Mouse (Mus musculus) cerebellum, adult 18-20 months (tissue): ENCODE data around the gene Mpp4.

ENCODE experiments used
- DNase-seq, 2 experiments: peaks; one replicate each; pipeline ENCODE4 v3.0.0; 2021

The Mpp4 gene

GRCm38 (mm10) chr1:59163030-59163461, at the start of gene Mpp4:
Mpp4 (minus strand) TSS chr1:59163389.
- peak; percentile 54 to 61 for DNase-seq

- DNase-seq = no peak
Measured at GRCm38 (mm10) chr1:59212951-59213350, 49.8 kb upstream of the Mpp4 start.

GRCm38 (mm10) chr1:59212076-59212779, 49.0 kb upstream of the Mpp4 start:
- no peak for DNase-seq

- DNase-seq = no peak
Measured at GRCm38 (mm10) chr1:59211651-59212050, 48.5 kb upstream of the Mpp4 start.

DNA sequence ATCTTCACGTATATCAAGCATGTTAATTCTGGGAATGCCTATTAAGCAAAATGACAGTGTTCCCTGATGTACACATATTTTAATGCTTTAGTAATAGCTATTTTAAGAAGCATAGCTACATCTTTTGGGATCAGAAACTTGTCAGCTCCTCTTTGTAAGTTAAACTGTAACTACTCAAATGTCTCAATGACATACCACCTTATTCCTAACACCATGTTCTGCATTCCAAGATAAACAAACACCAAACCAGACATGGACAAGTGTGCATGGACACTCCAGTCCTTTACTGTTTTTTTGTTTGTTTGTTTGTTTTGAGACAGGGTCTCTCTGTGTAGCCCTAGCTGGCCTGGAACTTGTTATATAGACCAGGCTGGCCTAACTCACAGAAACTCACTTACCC, 45.1 kb upstream of the Mpp4 start:
- DNase-seq = no peak

GRCm38 (mm10) chr1:59204489-59204888, 41.3 kb upstream of the Mpp4 start:
- no peak for DNase-seq

DNA sequence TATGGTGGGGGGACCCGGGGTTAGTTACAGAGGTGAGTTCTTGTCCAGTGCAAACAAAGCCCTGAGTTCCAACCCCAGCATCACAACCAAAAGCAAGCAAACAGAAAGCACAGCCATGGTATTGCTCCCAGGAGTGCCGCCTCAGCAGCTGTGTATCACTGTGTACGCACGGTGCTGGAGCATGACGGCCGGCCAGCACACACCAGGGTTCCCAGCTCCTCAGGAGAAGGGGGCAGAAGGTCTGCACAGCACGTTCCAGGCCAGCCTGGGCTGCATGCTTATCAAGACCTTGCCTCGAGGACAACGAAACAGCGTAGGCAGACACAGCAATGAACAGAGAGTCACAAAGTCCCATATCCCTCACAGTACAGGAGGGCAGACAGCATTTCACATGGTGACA, 39.2 kb upstream of the Mpp4 start:
- peak; percentile 26 to 43 for DNase-seq

DNA sequence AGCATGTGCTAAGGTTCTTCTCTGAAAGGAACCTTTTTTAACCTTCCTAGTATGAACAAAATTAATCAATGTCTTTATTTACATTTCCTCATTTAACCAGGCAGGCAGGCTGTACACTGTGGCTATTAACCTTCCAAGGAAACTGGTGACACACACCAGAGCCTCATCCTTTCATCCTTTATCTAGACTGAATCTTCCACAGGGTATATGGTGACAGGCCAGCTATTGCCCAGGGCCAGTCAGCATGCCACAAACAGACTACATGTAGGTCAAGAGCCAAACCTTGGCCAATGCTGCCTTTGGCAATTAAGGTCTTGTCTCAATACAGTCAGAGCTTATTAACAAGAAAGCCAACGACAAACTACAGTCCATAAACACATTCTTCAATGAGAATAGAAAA, 38.4 kb upstream of the Mpp4 start:
- peak in 1 of 2 experiments; percentile 50 for DNase-seq

DNA sequence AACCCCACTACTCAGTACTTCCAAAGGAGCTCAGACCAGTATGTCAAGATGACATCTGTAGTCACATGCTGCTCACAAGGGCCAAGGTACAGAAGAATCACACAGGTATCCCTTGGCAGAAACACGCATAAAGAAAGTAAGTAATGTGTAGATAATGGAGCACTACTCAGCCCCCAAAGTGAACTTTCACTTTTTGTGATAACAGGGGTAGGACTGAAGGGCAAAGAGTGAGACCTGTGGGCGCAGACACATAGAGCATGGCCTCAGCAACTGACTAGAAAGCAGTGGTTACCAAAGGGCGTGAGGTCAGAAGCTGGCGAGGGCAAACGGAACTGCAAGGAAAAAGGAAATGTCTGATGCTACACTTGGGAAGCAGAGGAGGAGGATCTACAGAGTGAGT, 37.8 kb upstream of the Mpp4 start:
- DNase-seq = no peak

DNA sequence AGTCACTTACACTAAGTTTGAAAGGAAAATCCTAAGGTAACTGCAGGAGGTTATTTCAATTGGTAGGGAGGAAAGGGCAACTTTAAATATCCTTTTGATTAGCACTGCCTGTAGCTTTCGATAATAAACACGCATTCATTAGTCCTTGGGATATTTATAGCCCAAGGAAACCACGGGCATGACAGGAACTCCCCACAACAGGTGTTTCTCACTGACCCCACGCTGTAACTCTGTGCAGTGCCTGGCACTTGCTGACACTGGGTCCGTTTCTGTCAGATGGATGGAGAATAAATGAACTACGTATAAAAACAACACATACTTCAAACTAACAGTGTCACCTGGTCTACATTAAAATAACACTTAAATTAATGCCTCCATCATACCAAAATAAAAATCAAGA, 31.8 kb upstream of the Mpp4 start:
- DNase-seq = no peak

DNA sequence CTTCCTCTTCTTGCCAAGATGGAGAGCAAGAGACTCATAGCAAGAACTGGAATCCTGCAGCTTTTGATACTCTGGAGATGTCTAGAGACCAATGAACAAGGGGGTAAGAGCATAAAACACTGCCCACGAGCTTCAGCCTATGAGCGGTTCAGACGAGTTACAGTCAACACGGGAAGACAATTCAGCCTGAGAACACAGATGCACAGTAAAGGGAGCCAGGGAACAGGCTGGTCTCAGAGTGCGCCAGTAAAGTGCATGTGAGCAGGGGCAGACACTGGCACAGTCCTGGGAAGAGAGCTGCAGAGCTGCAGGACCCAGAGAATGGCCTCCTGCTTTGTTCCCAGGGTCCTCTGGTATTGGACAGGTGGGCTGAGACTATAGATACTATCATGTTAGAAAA, 24.6 kb upstream of the Mpp4 start:
- peak; percentile 43 to 49 for DNase-seq

GRCm38 (mm10) chr1:59186317-59186716, 23.1 kb upstream of the Mpp4 start:
- DNase-seq = peak in 1 of 2 experiments; percentile 3

- DNase-seq = peak in 1 of 2 experiments; percentile 7
Measured at GRCm38 (mm10) chr1:59185410-59185809, 22.2 kb upstream of the Mpp4 start.

DNA sequence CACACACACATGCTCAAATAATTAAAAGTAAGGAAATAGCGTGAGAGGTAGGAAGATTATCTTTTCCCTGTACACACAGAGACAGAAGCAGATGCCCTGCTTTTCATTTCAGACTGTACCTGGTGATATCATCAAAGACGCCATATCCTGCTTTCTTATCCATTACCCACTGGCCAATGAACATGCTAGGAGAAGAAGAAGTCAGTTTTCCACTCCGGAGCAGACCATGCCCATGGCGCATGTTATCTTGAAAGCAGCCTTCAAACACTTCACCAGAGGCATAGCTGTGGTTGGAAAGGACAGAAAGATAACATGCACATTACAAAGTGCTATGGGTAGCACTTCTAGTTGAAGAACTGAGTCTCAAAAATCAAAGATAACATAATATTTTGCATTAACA, 19.9 kb upstream of the Mpp4 start:
- no peak for DNase-seq

- no peak for DNase-seq
Measured at GRCm38 (mm10) chr1:59182373-59182772, 19.2 kb upstream of the Mpp4 start.

- no peak for DNase-seq
Measured at GRCm38 (mm10) chr1:59180003-59180402, 16.8 kb upstream of the Mpp4 start.

GRCm38 (mm10) chr1:59178401-59178800, 15.2 kb upstream of the Mpp4 start:
- DNase-seq = peak in 1 of 2 experiments; percentile 1

DNA sequence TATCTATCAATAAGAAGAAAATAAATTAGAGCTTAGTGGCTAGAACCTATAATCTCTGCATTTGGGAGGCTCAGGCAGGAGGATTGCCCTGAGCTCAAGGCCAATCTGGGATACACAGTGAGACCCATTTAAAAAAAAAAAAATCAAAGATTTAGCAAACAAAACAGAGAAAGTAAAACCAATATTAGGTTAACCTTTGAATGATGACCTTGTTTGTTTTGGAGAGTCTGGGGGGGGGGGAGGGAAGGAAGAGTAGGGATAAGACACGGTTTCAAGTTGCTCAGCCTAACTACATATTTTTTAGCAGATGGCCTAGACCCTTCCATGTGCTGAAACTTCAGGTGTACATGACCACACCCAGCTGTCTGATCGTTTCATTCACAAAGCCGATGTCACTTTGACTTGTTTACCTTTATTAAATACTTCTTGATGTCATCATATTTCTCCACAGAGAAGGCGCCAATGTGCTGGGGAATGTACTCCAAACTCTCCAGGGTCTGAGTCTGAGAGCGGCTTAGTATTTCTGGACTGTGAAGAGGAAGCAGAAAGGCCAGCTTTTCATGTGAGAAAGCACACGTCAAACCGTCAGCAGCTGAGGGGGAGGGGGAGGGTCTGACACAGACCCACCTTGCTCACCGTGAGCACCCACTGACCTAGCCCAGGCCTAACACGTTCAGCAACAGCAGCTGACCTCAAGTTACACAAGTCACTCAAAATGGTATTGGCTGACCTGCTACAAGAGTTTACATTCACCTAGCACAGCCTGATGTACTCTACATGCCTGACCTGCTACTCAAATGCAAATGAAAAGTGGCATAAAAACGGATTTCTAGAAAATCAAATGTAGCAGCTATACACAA, 11.6 kb upstream of the Mpp4 start:
- DNase-seq = peak in 1 of 2 experiments; percentile 1

- DNase-seq = no peak
Measured at GRCm38 (mm10) chr1:59173023-59173422, 9.8 kb upstream of the Mpp4 start.

DNA sequence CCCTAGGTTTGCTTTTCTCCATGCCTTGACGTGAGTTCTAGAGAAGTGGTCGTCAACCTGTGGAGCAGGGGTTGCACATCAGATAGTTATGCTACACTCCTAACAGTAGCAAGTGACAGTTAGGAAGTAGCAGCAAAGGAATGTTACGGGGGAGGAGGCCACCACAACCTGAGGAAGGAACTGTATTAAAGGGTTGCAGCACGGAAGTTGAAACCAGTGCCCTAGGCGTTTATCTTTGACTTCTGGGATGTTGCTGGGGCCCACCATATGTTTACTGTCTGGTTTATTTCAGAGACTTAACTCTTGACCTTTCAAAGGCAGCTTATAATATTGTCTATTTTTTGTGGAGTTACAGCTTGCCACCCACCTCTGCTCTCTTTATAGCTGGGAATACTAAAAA, 8.7 kb upstream of the Mpp4 start:
- DNase-seq = no peak

DNA sequence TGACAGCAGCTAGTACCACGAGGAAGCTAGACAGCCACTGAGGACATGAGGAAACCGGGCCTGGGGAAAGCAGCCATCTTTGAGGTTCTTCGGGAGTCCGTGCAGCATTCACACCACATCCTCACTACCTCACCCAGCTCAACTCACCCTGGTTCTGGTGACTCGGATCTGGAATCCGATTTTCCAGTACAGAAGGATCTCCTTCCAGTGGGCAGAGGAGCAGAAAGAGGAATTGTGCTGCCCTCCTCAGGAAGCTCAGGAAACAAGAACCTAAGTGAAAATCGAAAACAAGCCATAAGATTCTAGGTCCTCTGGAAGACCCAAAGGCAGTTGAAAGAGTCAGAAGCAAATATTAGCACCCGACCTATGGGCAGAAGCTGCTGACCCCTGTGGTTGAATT, 7.1 kb upstream of the Mpp4 start:
- no peak for DNase-seq

- DNase-seq = no peak
Measured at GRCm38 (mm10) chr1:59169586-59169985, 6.4 kb upstream of the Mpp4 start.

DNA sequence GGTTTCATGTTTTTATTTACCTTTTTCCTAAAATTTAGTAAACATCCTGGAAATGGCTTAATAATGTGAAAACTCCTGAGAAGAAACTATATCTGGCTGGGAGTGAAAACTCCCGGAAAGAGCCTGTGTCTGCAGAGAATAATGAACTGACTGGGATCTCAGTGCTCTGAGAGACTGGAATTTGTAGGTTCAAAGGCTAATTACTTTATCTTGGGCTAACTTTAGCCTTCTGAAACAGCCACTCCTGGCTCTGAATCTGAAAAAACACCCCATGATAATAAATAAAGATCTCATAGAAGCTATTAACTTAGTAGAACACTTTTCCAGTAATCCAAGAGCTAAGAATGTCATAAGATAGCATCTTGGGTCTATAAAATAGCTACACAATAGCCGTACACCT, 5.4 kb upstream of the Mpp4 start:
- DNase-seq = no peak
